Mouse (Mus musculus) bone marrow macrophage, adult 2 months (primary cell): ENCODE data around the gene Papln.

Experiments used
- CTCF ChIP-seq: IDR thresholded peaks from 2 replicates; pipeline ENCODE4 v1.5.1; 2012; ENCODE audit warnings: low read depth, mild to moderate bottlenecking, low read length, moderate library complexity
- POLR2A ChIP-seq: IDR thresholded peaks from 2 replicates; pipeline ENCODE4 v1.6.1; 2012; ENCODE audit warnings: mild to moderate bottlenecking, low read depth, low read length, borderline replicate concordance

DNA sequence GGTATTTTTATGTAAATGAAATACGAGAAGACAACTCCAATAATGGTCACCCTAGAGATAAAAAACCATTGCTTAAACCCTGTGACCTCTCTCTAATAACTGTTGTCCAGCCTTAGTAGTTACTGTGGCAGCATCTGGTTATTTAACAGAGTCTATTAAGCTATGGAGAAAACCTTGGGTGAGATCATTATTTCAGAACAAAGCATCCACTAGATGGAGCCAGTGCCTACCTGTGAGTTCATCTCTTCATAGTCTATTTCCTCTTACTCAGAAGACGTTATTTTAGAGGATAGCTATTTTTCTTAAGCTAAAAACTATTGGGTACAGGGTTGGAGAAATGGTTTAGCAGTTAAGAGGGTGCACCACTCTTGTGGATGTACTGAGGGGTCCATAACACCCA lies 49.7 kb upstream of the Papln start:
- no peak for TF ChIP-seq CTCF
- TF ChIP-seq POLR2A = no peak
